Mouse (Mus musculus) E14TG2a.4 (cell line): ENCODE data around the gene Zfp64.

Experiments used
- CTCF ChIP-seq: conservative IDR thresholded peaks from 2 replicates; pipeline ENCODE4 v1.5.1; 2014; ENCODE audit warnings: low read length
- NANOG ChIP-seq: IDR thresholded peaks from 2 replicates; pipeline ENCODE4 v1.6.1; 2014; ENCODE audit warnings: borderline replicate concordance, low read length, mixed read lengths
- POU5F1 ChIP-seq: IDR thresholded peaks from 2 replicates; pipeline ENCODE4 v1.6.1; 2014; ENCODE audit warnings: low read length, borderline replicate concordance

GRCm38 (mm10) chr2:168860032-168860691 lies 95.2 kb downstream of the Zfp64 start:
- TF ChIP-seq CTCF: no peak
- no peak for TF ChIP-seq NANOG
- no peak for TF ChIP-seq POU5F1
